Mouse (Mus musculus) hindbrain, embryonic 12.5 days (tissue): Measurements from ENCODE around the gene Alpl. TPM values are rescaled to one million over a fixed set of nuclear protein-coding genes. Genes with fewer than 3 reads are reported as not detected.

ENCODE experiments used
- ATAC-seq: fragments of 200-750 bp; cut with Nextera tagmentation; 2 replicates; pipeline ENCODE4 v1.8.0; 2017; ENCODE audit warnings: moderate TSS enrichment; ENCODE audit not compliant: low FRiP score
- H3K27ac ChIP-seq: fragments of 300-500 bp; sonication (generic); 2 replicates; pipeline ENCODE4 v1.5.1; 2016; ENCODE audit warnings: mild to moderate bottlenecking
- H3K27me3 ChIP-seq: fragments of 300-500 bp; sonication (generic); 2 replicates; pipeline ENCODE4 v1.6.1; 2016; ENCODE audit warnings: mild to moderate bottlenecking
- H3K36me3 ChIP-seq: fragments of 300-500 bp; sonication (generic); 2 replicates; pipeline ENCODE4 v1.6.1; 2016; ENCODE audit warnings: mild to moderate bottlenecking
- H3K4me1 ChIP-seq: fragments of 300-500 bp; sonication (generic); 2 replicates; pipeline ENCODE4 v1.6.1; 2016
- H3K4me2 ChIP-seq: fragments of 300-500 bp; sonication (generic); replicated peaks from 2 replicates; pipeline ENCODE4 v1.6.1; 2016; ENCODE audit warnings: mild to moderate bottlenecking
- H3K4me3 ChIP-seq: fragments of 300-500 bp; sonication (generic); 2 replicates; pipeline ENCODE4 v1.5.1; 2016; ENCODE audit warnings: mild to moderate bottlenecking
- H3K9ac ChIP-seq: fragments of 300-500 bp; sonication (generic); 2 replicates; pipeline ENCODE4 v1.6.1; 2016; ENCODE audit warnings: mild to moderate bottlenecking, moderate library complexity
- H3K9me3 ChIP-seq: fragments of 300-500 bp; sonication (generic); replicated peaks from 2 replicates; pipeline ENCODE4 v1.6.1; 2016; ENCODE audit warnings: mild to moderate bottlenecking
- WGBS: fragments of 180-500 bp; shearing (Covaris S2); methylation state at CpG from one replicate; pipeline ENCODE4 v1.1.7; 2016; 5-methylcytosine and 5-hydroxymethylcytosine counted together
- polyA plus RNA-seq: library from polyadenylated mRNA; unstranded; fragments of >200 nt; fragmentation: Nextera tagmentation; extraction: Ambion mirVana; gene quantifications from 2 replicates; pipeline ENCODE4 v1.2.1, GENCODE M21; 2016

Alpl gene
- polyA plus RNA-seq, 1 experiment from 2014 or later = 13.6 TPM

DNA sequence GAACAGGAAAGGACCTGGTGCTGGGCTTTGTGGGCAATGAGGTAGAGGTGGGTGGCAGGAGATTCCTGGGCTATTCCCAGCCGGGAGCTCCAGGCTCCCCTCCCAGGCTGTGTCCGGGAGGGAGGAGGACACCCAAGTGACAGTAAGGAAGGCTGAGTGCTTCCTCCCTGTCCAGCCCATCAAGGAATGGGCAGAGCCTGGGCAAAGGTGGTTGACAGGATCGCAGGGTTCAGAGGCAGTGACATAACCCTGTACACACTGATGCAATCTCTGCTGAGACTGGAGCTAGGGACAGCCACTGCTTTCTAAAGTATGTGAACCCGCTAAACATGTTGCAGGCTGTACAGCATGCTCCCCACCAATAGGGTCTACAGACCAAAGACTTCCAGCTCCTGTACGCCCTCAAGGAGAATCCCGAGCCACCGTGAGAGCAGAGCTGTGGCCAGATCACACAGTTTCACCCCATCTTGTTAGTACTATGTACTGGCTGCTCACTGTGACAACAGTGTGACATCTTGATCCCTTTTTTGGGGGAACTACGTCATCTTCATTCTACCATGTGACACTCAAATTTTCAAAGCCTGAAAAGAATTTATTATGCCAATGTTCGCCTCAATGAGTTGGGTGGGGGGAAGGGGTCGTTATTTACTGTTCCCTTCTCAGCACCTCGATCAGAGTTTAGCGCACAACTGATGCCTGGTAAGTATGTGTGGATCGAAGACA is 1.8 kb downstream of the Alpl start:
- Histone ChIP-seq H3K4me1 (peaks cover 26% of the 10 kb centered on the region), H3K9me3 (no peaks in the 10 kb centered on the region), H3K27ac (no peak overlapping the region), H3K27me3 (peaks cover 35% of the 10 kb centered on the region), H3K4me3 (no peak overlapping the region), H3K36me3 (no peaks in the 10 kb centered on the region), H3K9ac (no peak overlapping the region), H3K4me2 (no peak overlapping the region; the same call in 1 of the 2 replicates)
- no peak for ATAC-seq
- 85% methylated on average over 13 of the region's 13 CpGs for WGBS

DNA sequence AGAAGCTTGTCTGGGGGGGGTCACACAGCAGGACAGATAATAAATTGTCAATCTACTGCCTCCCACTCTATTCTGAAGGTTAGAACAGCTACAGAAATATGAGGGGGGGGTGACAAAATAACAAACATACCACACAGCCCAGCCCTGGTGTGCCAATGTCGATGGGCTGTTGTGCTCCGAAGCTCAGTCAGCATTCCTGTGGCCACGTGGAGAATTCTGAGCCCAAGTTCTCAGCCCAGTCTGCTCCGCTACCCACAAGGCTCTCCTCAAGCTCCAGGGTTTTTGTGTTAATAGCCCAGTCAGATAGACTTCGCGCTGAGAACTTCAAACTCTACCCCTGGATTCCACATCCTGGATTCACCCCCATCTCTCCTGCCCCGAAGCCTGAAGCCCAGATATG is 2.6 kb downstream of the Alpl start:
- Histone ChIP-seq H3K9ac (no peak overlapping the region), H3K4me1 (peaks cover 30% of the 10 kb centered on the region), H3K9me3 (no peaks in the 10 kb centered on the region), H3K27me3 (peaks cover 35% of the 10 kb centered on the region), H3K27ac (no peak overlapping the region), H3K4me3 (no peak overlapping the region), H3K4me2 (no peak overlapping the region), H3K36me3 (no peaks in the 10 kb centered on the region)
- no peak for ATAC-seq
- WGBS = 75% methylated on average over 7 of the region's 7 CpGs

- Histone ChIP-seq H3K9me3 (no peaks in the 10 kb centered on the region), H3K4me3 (no peak overlapping the region), H3K4me1 (peaks cover 33% of the 10 kb centered on the region), H3K36me3 (no peaks in the 10 kb centered on the region), H3K27ac (no peak overlapping the region), H3K4me2 (no peak overlapping the region), H3K27me3 (peaks cover 24% of the 10 kb centered on the region), H3K9ac (no peak overlapping the region)
- WGBS = 12% methylated on average over 7 of the region's 7 CpGs
- ATAC-seq = no peak
These were observed 4.7 kb downstream of the Alpl start for GRCm38 (mm10) chr4:137791440-137791839.

DNA sequence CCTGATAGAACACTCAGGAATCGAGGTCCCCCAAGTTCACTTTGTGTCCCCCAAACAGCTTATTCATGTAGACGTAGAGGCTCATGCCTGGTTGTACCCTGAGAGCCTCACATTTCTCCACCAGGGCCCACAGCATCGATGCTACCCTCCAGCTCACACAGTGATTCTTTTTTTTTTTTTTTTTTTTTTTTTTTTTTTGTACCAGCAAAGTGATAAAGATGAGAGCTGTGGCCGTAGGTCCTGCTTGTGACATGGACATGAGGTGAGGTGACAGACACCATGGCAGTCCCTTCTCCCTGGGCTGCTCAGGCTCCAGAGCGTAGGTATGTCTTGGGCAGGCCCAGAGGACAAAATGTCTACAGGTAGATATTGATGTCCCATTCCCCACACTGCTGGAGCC is 5.2 kb downstream of the Alpl start:
- no peak overlapping the region for H3K27ac ChIP-seq
- ATAC-seq = no peak

DNA sequence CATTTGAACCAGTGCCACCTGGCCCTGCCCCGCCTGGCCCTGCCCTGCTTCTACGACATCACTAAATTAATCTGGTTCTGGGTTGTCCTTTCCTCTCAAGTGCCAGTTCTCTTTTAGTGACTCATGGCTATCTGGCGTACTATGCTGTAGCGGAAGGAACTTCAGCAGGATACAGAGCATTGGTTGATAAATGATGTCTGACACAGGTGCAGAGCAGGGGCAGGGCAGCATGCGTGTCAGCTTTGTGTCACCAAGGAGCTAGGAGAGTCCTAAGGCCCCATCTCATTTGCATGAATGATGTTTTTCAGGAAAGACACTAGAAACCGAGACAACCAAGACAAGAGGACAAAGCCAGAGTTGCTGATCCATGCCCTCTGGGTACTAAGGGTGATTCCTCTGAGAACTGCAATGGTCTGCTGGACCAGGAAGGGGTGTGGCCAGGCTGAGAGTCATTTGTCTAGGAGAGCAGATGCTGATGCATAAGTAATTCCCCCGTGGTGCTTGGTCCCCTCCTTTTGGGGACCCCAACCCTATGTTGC is 7.6 kb downstream of the Alpl start:
- Histone ChIP-seq H3K27ac (peak overlapping the region; percentile 50; the same call in 1 of the 2 replicates), H3K4me3 (no peak overlapping the region), H3K4me1 (peaks cover 24% of the 10 kb centered on the region), H3K9me3 (no peaks in the 10 kb centered on the region), H3K27me3 (no peaks in the 10 kb centered on the region), H3K36me3 (no peaks in the 10 kb centered on the region), H3K9ac (no peak overlapping the region), H3K4me2 (no peak overlapping the region)
- peak; percentile 68 for ATAC-seq
- 45% methylated on average over 7 of the region's 7 CpGs for WGBS

More for the DNA sequence above, 5.2 kb downstream of the Alpl start:
- Histone ChIP-seq H3K9ac (no peak overlapping the region), H3K27me3 (peaks cover 19% of the 10 kb centered on the region), H3K4me2 (no peak overlapping the region), H3K9me3 (no peaks in the 10 kb centered on the region), H3K4me1 (peaks cover 28% of the 10 kb centered on the region), H3K4me3 (no peak overlapping the region), H3K36me3 (no peaks in the 10 kb centered on the region)
- WGBS = 88% methylated on average over 5 of the region's 5 CpGs

GRCm38 (mm10) chr4:137787589-137788289 is 8.4 kb downstream of the Alpl start:
- H3K9me3 ChIP-seq = no peaks in the 10 kb centered on the region
- no peak for ATAC-seq

DNA sequence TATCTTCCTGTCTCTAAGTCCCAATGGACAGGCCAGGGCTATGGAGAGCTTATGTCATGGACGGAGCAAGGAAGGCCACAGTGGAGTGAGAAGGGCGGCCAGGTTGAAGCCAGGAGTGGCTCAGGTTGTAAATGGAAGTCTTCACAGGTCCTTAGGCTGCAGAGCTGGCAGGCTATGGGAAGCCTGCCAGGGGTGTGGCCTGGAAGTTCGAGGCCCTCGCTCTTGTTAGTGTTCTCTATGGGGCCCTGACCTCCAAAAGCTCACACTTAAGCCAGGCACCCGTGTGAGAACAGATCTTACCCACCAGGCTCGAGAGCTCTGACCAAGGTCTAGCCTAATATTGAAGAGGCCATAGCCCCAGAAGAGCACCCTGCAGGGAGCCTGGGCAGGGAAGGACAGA is 9.7 kb downstream of the Alpl start:
- no peaks in the 10 kb centered on the region for H3K27me3 ChIP-seq
- peaks cover 22% of the 10 kb centered on the region for H3K4me1 ChIP-seq
- no peak overlapping the region for H3K4me2 ChIP-seq
- no peak for ATAC-seq
- H3K36me3 ChIP-seq = no peaks in the 10 kb centered on the region
- no peaks in the 10 kb centered on the region for H3K9me3 ChIP-seq
- WGBS = 83% methylated on average over 6 of the region's 6 CpGs
- H3K4me3 ChIP-seq = no peak overlapping the region
- H3K9ac ChIP-seq = no peak overlapping the region
- H3K27ac ChIP-seq = no peak overlapping the region

More at GRCm38 (mm10) chr4:137787589-137788289, 8.4 kb downstream of the Alpl start:
- H3K4me1 ChIP-seq = peaks cover 27% of the 10 kb centered on the region
- no peak overlapping the region for H3K9ac ChIP-seq
- H3K27me3 ChIP-seq = no peaks in the 10 kb centered on the region
- 84% methylated on average over 7 of the region's 7 CpGs for WGBS
- H3K36me3 ChIP-seq = no peaks in the 10 kb centered on the region
- H3K4me2 ChIP-seq = no peak overlapping the region
- H3K27ac ChIP-seq = peak overlapping the region; percentile 50; the same call in 1 of the 2 replicates
- H3K4me3 ChIP-seq = no peak overlapping the region

DNA sequence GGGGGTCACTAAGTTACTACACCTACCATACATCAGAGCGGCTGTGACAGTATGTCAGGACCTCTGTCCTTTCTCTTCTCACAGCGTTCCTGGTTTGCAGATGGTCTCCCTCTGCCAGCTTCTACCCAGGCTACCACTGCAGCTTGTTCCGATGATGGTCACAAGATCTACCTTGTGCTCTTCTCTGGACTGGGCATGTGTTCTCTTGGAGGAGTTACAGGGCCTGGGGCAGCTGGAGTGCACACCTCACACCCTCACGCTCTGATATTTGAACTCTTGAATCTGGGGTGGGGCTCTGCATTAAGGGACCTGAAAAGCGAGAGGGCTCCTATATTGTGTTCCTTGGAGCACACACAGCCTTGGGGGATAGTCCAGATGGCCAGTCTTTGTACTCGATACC is 10.9 kb downstream of the Alpl start:
- WGBS = 78% methylated on average over 6 of the region's 6 CpGs
- Histone ChIP-seq H3K27me3 (no peaks in the 10 kb centered on the region), H3K9ac (no peak overlapping the region), H3K4me3 (no peak overlapping the region), H3K36me3 (no peaks in the 10 kb centered on the region), H3K4me1 (peaks cover 18% of the 10 kb centered on the region), H3K27ac (no peak overlapping the region), H3K4me2 (no peak overlapping the region), H3K9me3 (no peaks in the 10 kb centered on the region)
- ATAC-seq = no peak

- Histone ChIP-seq H3K27ac (no peak overlapping the region), H3K27me3 (no peaks in the 10 kb centered on the region), H3K9ac (no peak overlapping the region), H3K36me3 (no peaks in the 10 kb centered on the region), H3K4me1 (peaks cover 18% of the 10 kb centered on the region), H3K9me3 (no peaks in the 10 kb centered on the region), H3K4me2 (no peak overlapping the region), H3K4me3 (no peak overlapping the region)
- WGBS = 69% methylated on average over 6 of the region's 6 CpGs
- no peak for ATAC-seq
These were observed 11.4 kb downstream of the Alpl start for GRCm38 (mm10) chr4:137784741-137785140.

DNA sequence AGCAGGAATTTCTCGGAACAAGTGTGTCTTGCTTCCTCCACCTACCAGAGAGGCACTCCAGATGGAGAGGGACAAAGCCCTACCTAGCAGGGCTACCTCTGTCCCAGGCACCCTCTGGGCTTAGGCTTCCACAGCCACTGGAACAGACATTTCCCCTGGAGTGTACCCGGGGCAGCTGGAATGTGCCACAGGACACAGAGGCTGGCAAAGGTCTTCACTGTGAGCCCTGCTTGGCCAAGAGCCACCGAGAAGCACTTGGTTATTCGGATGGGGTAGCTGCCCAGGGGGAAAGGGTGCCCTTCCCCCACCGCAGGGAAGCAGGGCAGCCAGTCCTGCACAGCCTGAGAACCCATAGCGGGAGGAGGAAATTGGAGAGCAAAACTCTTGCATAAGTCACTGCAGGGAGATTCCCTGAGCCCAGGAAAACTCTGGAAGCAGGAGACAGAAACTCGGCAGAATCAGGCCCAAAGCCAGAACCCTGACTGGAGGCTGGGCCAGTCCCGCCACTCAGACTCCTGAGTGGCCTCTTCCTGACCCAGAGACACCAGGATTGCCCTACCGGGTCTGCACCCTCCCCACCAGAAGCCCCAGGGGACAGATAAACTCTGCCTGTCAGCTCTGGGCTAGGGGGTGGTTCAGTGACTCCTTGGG is 12.5 kb downstream of the Alpl start:
- no peak overlapping the region for H3K4me3 ChIP-seq
- no peak for ATAC-seq
- 34% methylated on average over 9 of the region's 9 CpGs for WGBS
- no peak overlapping the region for H3K9ac ChIP-seq
- H3K27me3 ChIP-seq = no peaks in the 10 kb centered on the region
- peaks cover 15% of the 10 kb centered on the region for H3K4me1 ChIP-seq
- H3K27ac ChIP-seq = no peak overlapping the region
- no peaks in the 10 kb centered on the region for H3K36me3 ChIP-seq
- no peak overlapping the region for H3K4me2 ChIP-seq
- H3K9me3 ChIP-seq = no peaks in the 10 kb centered on the region

DNA sequence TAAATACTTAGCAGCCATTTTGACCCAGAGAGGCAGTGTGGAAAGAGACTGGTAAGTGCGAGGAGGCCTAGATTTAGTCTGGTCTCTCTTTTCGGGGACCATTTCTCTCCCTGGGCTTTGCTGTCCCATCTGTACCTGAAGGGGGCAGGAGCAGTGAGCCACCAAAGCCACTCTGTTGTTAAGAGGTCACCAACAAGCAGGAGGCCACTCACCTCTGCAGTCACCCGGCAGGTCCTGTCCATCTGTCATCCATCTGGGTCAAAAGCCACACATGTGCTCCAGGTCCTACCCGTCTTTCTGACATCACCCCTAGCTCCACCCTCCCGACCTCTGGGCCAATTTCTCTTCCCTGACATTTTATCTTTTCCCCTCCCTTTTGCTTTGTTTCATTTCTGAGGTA is 14.2 kb downstream of the Alpl start:
- H3K4me1 ChIP-seq = peaks cover 10% of the 10 kb centered on the region
- H3K9ac ChIP-seq = no peak overlapping the region
- no peak for ATAC-seq
- no peak overlapping the region for H3K4me3 ChIP-seq
- 78% methylated on average over 5 of the region's 5 CpGs for WGBS
- H3K27me3 ChIP-seq = no peaks in the 10 kb centered on the region
- no peaks in the 10 kb centered on the region for H3K9me3 ChIP-seq
- no peak overlapping the region for H3K27ac ChIP-seq
- no peak overlapping the region for H3K4me2 ChIP-seq
- H3K36me3 ChIP-seq = no peaks in the 10 kb centered on the region

DNA sequence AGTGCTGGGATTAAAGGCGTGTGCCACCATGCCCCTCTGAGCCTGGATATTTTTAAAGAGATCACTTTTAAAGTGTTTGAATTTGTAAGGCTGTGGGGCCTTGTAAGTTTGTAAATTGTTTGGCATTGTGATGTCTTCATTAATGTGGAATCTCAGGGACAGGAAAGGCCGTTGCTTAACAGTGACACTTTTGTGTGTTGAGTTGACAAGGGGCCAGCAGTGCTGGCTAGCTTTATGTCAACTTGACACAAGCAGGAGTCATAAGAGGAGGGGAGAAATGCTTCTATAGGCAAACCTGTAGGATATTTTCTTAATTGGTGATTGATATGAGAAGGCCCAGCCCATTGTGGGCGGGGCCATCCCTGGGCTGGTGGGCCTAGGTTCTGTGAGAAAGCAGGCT is 15.2 kb downstream of the Alpl start:
- 74% methylated on average over 3 of the region's 3 CpGs for WGBS
- Histone ChIP-seq H3K4me2 (no peak overlapping the region), H3K36me3 (no peaks in the 10 kb centered on the region), H3K9me3 (no peaks in the 10 kb centered on the region), H3K27me3 (no peaks in the 10 kb centered on the region), H3K4me1 (peaks cover 10% of the 10 kb centered on the region), H3K9ac (no peak overlapping the region), H3K4me3 (no peak overlapping the region), H3K27ac (no peak overlapping the region)
- ATAC-seq = no peak
